Mouse (Mus musculus): ENCODE measurements around the gene Rps4x.

- TF ChIP-seq GATA1 (IDR thresholded peaks at IDR 0.05; ENCODE audit: low read length) (no peak), TAL1 (IDR thresholded peaks at IDR 0.05; ENCODE audit: low read length) (no peak)
Measured at GRCm38 (mm10) chrX:102187023-102187699, 2.0 kb downstream of the Rps4x start.

Measured in erythroblast, embryonic 14.5 days (primary cell).